Mouse (Mus musculus): Measurements from ENCODE around the gene Selenov. TPM values are rescaled to one million over a fixed set of nuclear protein-coding genes. Genes with fewer than 3 reads are reported as not detected.

The Selenov gene
- polyA plus RNA-seq (2016; fragmentation: Nextera tagmentation; extraction: Ambion mirVana): 0.41 and 0.94 TPM in 2 replicates

GRCm38 (mm10) chr7:28290638-28291590, at the start of gene Selenov:
Gene Selenov, minus strand, starts transcription at chr7:28291186.
- H3K27ac ChIP-seq: no peak within 1 kb of the TSS
- H3K36me3 ChIP-seq (replicated peaks): no peaks in the 10 kb centered on the region
- H3K4me3 ChIP-seq (replicated peaks): peak within 1 kb of the TSS; percentile 26
- peak; percentile 36 for ATAC-seq (ENCODE audit: low FRiP score)
- H3K9me3 ChIP-seq: no peaks in the 10 kb centered on the region
- peaks cover 39% of the 10 kb centered on the region for H3K4me1 ChIP-seq
- H3K4me2 ChIP-seq: peak within 1 kb of the TSS; percentile 48
- H3K27me3 ChIP-seq: peaks cover 78% of the 10 kb centered on the region
- H3K9ac ChIP-seq: no peak within 1 kb of the TSS
- 1% methylated on average over 51 of the region's 52 CpGs for WGBS

- 0 out of 2 replicates have a peak, but pooled peaks cover 14% of the 10 kb centered on the region for H3K36me3 ChIP-seq (replicated peaks)
- H3K4me2 ChIP-seq: peak overlapping the region; percentile 84
- no peaks in the 10 kb centered on the region for H3K9me3 ChIP-seq
- peak overlapping the region; percentile 82 for H3K27ac ChIP-seq
- H3K4me3 ChIP-seq (replicated peaks): peak overlapping the region; percentile 94
- peaks cover 10% of the 10 kb centered on the region; the same call in 1 of the 2 replicates for H3K27me3 ChIP-seq
- WGBS: 78% methylated on average over 19 of the region's 19 CpGs
- H3K9ac ChIP-seq: peak overlapping the region; percentile 94; the same call in 1 of the 2 replicates
- no peak; the same call in 1 of the 2 replicates for ATAC-seq (ENCODE audit: low FRiP score)
- peaks cover 20% of the 10 kb centered on the region for H3K4me1 ChIP-seq
Measured at GRCm38 (mm10) chr7:28339213-28339917, 48.4 kb upstream of the Selenov start.

- Histone ChIP-seq H3K4me1 (peaks cover 19% of the 10 kb centered on the region), H3K36me3 (replicated peaks) (0 out of 2 replicates have a peak, but pooled peaks cover 14% of the 10 kb centered on the region), H3K27me3 (peaks cover 10% of the 10 kb centered on the region; the same call in 1 of the 2 replicates), H3K4me3 (replicated peaks) (peak within 1 kb of the TSS; percentile 94), H3K27ac (peak within 1 kb of the TSS; percentile 82), H3K4me2 (peak within 1 kb of the TSS; percentile 84), H3K9me3 (no peaks in the 10 kb centered on the region), H3K9ac (peak within 1 kb of the TSS; percentile 94)
- peak; percentile 98 for ATAC-seq (ENCODE audit: low FRiP score)
- under 1% methylated on average over 77 of the region's 77 CpGs for WGBS
Measured at GRCm38 (mm10) chr7:28338108-28338998, 47.4 kb upstream of the Selenov start, which contains the start of gene Supt5. Gene Supt5, minus strand, starts transcription at chr7:28338746.

- H3K4me2 ChIP-seq: no peak overlapping the region
- no peaks in the 10 kb centered on the region for H3K27me3 ChIP-seq
- no peak overlapping the region for H3K4me3 ChIP-seq (replicated peaks)
- H3K27ac ChIP-seq: no peak overlapping the region
- no peak for ATAC-seq (ENCODE audit: low FRiP score)
- H3K36me3 ChIP-seq (replicated peaks): peaks cover 32% of the 10 kb centered on the region
- no peaks in the 10 kb centered on the region for H3K9me3 ChIP-seq
- peaks cover 19% of the 10 kb centered on the region for H3K4me1 ChIP-seq
- 93% methylated on average over 2 of the region's 2 CpGs for WGBS
- H3K9ac ChIP-seq: no peak overlapping the region
Measured at GRCm38 (mm10) chr7:28335471-28335870, 44.5 kb upstream of the Selenov start.

- H3K4me1 ChIP-seq: peaks cover 19% of the 10 kb centered on the region
- H3K36me3 ChIP-seq (replicated peaks): peaks cover 41% of the 10 kb centered on the region
- H3K9me3 ChIP-seq: no peaks in the 10 kb centered on the region
- WGBS: 93% methylated on average over 4 of the region's 4 CpGs
- H3K27me3 ChIP-seq: no peaks in the 10 kb centered on the region
- H3K9ac ChIP-seq: no peak overlapping the region
- H3K4me3 ChIP-seq (replicated peaks): no peak overlapping the region
- ATAC-seq (ENCODE audit: low FRiP score): no peak
- no peak overlapping the region for H3K4me2 ChIP-seq
- no peak overlapping the region for H3K27ac ChIP-seq
Measured at GRCm38 (mm10) chr7:28334534-28334933, 43.5 kb upstream of the Selenov start.

- Histone ChIP-seq H3K4me2 (no peak overlapping the region), H3K4me3 (replicated peaks) (no peak overlapping the region), H3K9ac (no peak overlapping the region), H3K4me1 (no peaks in the 10 kb centered on the region), H3K27me3 (no peaks in the 10 kb centered on the region), H3K36me3 (replicated peaks) (peaks cover 90% of the 10 kb centered on the region), H3K27ac (no peak overlapping the region), H3K9me3 (no peaks in the 10 kb centered on the region)
- WGBS: 100% methylated on average over 2 of the region's 2 CpGs
- no peak for ATAC-seq (ENCODE audit: low FRiP score)
Measured at GRCm38 (mm10) chr7:28328260-28328659, 37.3 kb upstream of the Selenov start.

GRCm38 (mm10) chr7:28326457-28326856, 35.5 kb upstream of the Selenov start:
- H3K4me3 ChIP-seq (replicated peaks): no peak overlapping the region
- no peak overlapping the region for H3K9ac ChIP-seq
- H3K4me2 ChIP-seq: no peak overlapping the region
- H3K27me3 ChIP-seq: no peaks in the 10 kb centered on the region
- H3K9me3 ChIP-seq: no peaks in the 10 kb centered on the region
- ATAC-seq (ENCODE audit: low FRiP score): no peak
- H3K4me1 ChIP-seq: no peaks in the 10 kb centered on the region
- H3K27ac ChIP-seq: no peak overlapping the region
- WGBS: 88% methylated on average over 4 of the region's 4 CpGs
- H3K36me3 ChIP-seq (replicated peaks): peaks cover 100% of the 10 kb centered on the region

- Histone ChIP-seq H3K4me3 (replicated peaks) (no peak overlapping the region), H3K36me3 (replicated peaks) (peaks cover 100% of the 10 kb centered on the region)
Measured at GRCm38 (mm10) chr7:28325293-28325692, 34.3 kb upstream of the Selenov start.

GRCm38 (mm10) chr7:28321974-28322720, 31.2 kb upstream of the Selenov start:
- peaks cover 100% of the 10 kb centered on the region for H3K36me3 ChIP-seq (replicated peaks)
- H3K27me3 ChIP-seq: no peaks in the 10 kb centered on the region
- H3K4me3 ChIP-seq (replicated peaks): no peak overlapping the region
- no peaks in the 10 kb centered on the region for H3K4me1 ChIP-seq
- H3K9ac ChIP-seq: no peak overlapping the region
- no peak for ATAC-seq (ENCODE audit: low FRiP score)
- H3K27ac ChIP-seq: no peak overlapping the region
- WGBS: 94% methylated on average over 15 of the region's 15 CpGs
- H3K4me2 ChIP-seq: no peak overlapping the region
- no peaks in the 10 kb centered on the region for H3K9me3 ChIP-seq

More at GRCm38 (mm10) chr7:28325293-28325692, 34.3 kb upstream of the Selenov start:
- Histone ChIP-seq H3K9ac (no peak overlapping the region), H3K9me3 (no peaks in the 10 kb centered on the region), H3K4me1 (no peaks in the 10 kb centered on the region), H3K4me2 (no peak overlapping the region), H3K27ac (no peak overlapping the region), H3K27me3 (no peaks in the 10 kb centered on the region)
- WGBS: 97% methylated on average over 8 of the region's 8 CpGs
- ATAC-seq (ENCODE audit: low FRiP score): no peak

- no peaks in the 10 kb centered on the region for H3K9me3 ChIP-seq
Measured at GRCm38 (mm10) chr7:28318714-28319113, 27.7 kb upstream of the Selenov start.

GRCm38 (mm10) chr7:28318036-28318435, 27.1 kb upstream of the Selenov start:
- ATAC-seq (ENCODE audit: low FRiP score): no peak
- H3K4me3 ChIP-seq (replicated peaks): no peak overlapping the region
- no peak overlapping the region for H3K9ac ChIP-seq
- H3K9me3 ChIP-seq: no peaks in the 10 kb centered on the region
- WGBS: 91% methylated on average over 3 of the region's 3 CpGs
- H3K4me1 ChIP-seq: no peaks in the 10 kb centered on the region
- H3K27ac ChIP-seq: no peak overlapping the region
- H3K4me2 ChIP-seq: no peak overlapping the region
- no peaks in the 10 kb centered on the region for H3K27me3 ChIP-seq
- peaks cover 91% of the 10 kb centered on the region for H3K36me3 ChIP-seq (replicated peaks)

More at GRCm38 (mm10) chr7:28318714-28319113, 27.7 kb upstream of the Selenov start:
- Histone ChIP-seq H3K9ac (no peak overlapping the region), H3K4me2 (no peak overlapping the region), H3K27ac (no peak overlapping the region), H3K36me3 (replicated peaks) (peaks cover 98% of the 10 kb centered on the region), H3K27me3 (no peaks in the 10 kb centered on the region), H3K4me3 (replicated peaks) (no peak overlapping the region), H3K4me1 (no peaks in the 10 kb centered on the region)
- WGBS: 95% methylated on average over 17 of the region's 17 CpGs
- ATAC-seq (ENCODE audit: low FRiP score): no peak
